Mouse (Mus musculus) gonadal fat pad, adult 2 months (tissue): Measurements from ENCODE around the gene Olfr1156. TPM values are rescaled to one million over a fixed set of nuclear protein-coding genes. Genes with fewer than 3 reads are reported as not detected.

Source experiments
- DNase-seq: peaks from one replicate; pipeline ENCODE4 v3.0.0-alpha.2; 2012; ENCODE audit warnings: low read depth
- polyA plus RNA-seq: library from polyadenylated mRNA; depleted of rRNA; stranded (reverse); fragments of >200 nt; gene quantifications from 2 replicates; pipeline ENCODE4 v1.2.3, GENCODE M21; 2012; rRNA removed

The Olfr1156 gene
- not detected in 2 replicates for polyA plus RNA-seq

DNA sequence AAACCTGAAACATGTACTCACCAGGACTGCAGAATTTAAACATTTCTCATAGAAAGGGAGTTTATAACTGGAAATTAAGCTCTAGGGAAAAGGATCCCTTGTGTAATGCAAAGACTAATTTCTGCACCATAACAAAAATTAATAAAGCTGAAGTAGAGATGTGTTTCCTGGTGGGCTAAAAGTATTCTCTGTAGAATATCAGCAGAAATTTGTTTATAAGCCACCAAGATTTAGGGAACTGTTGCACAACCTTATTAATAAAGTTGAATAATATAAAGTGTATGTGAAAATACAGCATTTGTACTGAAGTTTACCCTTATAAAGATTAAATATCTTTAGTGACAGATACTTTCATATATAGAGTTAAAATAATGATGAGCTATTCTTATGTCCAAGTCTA lies at the start of gene Olfr1156:
TSS of gene Olfr1156 (minus strand) at position 101 of the 400 bp plus-strand sequence.
- DNase-seq: no peak

DNA sequence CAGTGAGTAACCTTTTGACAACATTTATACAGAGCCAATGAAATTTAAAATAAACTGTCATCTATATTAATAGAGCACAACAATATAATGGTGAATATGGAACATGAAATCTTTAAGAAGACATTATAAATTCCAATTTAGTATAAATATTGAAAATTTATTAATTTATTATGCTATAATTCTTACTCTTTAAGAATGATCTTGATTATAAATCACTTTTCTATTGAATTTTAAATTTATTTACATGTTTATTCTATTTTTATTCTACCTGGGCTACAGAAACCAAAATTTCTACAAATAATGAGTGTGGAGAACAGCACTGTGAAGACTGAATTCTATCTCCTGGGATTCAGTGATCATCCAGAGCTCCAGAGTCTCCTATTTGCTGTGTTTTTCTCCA lies 36.9 kb upstream of the Olfr1156 start, which contains the start of gene Olfr1158:
TSS of gene Olfr1158 (plus strand) at position 301 of the 400 bp plus-strand sequence.
- no peak for DNase-seq

DNA sequence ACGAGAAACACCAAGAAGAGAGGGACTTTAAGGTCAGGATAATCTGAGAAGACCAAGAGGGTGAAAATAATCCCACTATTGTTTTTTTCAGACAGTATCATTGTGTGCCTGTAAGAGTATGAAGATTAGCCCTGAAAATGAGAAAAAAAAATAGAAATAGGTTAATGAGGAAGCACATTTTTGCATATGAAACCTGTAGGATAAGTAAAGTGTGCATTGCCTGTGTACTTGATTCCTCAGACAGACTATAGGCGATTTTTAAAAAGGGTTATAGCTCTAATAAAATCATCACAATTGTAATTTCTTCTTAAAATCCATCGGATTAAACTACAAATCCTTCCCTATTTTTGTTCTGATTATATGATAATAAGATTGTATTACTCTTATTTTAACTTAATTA lies 21.7 kb upstream of the Olfr1156 start, which contains the start of gene Olfr74:
TSS of gene Olfr74 (minus strand) at position 101 of the 400 bp plus-strand sequence.
- DNase-seq: no peak

DNA sequence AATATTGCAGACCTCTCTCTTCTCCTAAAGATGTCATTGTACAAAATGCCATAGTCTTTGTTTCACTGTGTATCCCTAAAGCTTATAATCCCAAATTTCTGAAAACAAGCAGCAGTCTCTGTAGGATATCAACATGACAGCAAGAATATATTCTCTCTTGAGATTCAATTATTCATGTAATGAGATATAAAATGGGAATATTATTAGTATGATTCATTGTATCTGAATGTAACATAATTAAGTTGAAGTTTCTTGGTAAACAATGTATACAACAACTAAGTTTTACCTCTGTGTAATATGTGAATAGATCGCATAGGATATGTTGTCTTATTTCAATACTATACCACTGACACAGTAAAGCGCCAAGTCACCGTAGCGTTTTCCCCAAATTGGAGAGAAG lies 15.3 kb upstream of the Olfr1156 start, which contains the start of gene Olfr1157:
TSS of gene Olfr1157 (minus strand) at position 101 of the 400 bp plus-strand sequence.
- DNase-seq: no peak

DNA sequence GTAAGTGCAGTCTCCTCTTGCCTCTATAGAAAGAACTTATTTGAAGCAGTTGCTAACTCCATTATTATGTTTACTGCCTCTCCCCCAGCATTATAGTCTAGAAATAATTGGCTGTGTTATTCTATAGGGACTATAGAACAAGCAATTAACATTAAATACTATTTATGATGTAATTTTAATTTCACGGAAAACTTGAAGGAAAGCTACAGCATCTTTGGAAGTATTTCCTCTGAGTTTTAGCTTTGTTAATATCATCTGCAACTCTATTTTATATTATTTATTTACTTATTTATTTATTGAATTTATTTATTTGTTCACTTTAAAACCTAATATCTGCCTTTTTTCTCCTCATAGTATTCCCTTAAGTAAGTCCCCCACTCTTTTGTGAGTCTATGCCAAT lies 7.9 kb downstream of the Olfr1156 start, which contains the start of gene Olfr1155:
TSS of gene Olfr1155 (minus strand) at position 101 of the 400 bp plus-strand sequence.
- no peak for DNase-seq

DNA sequence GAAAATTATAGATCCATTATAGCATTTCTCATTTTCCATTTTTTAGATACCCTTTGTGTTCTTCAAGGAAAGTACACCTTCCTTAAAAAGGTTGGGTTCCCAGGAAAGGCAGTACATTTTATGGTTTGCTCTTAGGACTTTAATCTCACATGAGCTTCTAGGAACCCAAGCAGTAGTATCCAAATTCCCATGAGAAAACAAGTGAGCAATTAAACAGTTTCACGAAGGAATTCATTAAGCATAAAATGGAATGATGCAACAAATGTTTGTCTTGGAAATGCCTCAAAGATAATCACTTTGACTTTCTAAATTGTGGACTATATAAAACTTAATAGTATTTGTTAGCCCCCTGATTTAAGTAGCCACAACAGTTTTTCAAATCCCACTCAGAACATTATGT lies 47.8 kb downstream of the Olfr1156 start, which contains the start of gene Olfr1154:
TSS of gene Olfr1154 (minus strand) at position 101 of the 400 bp plus-strand sequence.
- DNase-seq: no peak

Other genes starting within 250 kb of the Olfr1156 start
- gene Olfr1137, start 239.9 kb downstream of the Olfr1156 start, polyA plus RNA-seq: not detected in 2 replicates
- gene Olfr1138, start 213.1 kb downstream of the Olfr1156 start, polyA plus RNA-seq: not detected in 2 replicates
- gene Olfr1140, start 209.3 kb downstream of the Olfr1156 start, polyA plus RNA-seq: not detected in 2 replicates
- not detected in 2 replicates for gene Olfr1141, start 199.1 kb downstream of the Olfr1156 start, polyA plus RNA-seq
- not detected in 2 replicates for gene Olfr152, start 173.6 kb downstream of the Olfr1156 start, polyA plus RNA-seq
- gene Olfr1143, start 152.5 kb downstream of the Olfr1156 start, polyA plus RNA-seq: not detected in 2 replicates
- not detected in 2 replicates for gene Olfr1145, start 143.3 kb downstream of the Olfr1156 start, polyA plus RNA-seq
- not detected in 2 replicates for gene Olfr1148, start 122.6 kb downstream of the Olfr1156 start, polyA plus RNA-seq
- not detected in 2 replicates for gene Olfr1150-ps1, start 109.1 kb downstream of the Olfr1156 start, polyA plus RNA-seq
- not detected in 2 replicates for gene Olfr1151, start 97.2 kb downstream of the Olfr1156 start, polyA plus RNA-seq
- gene Olfr1152, start 86.6 kb downstream of the Olfr1156 start, polyA plus RNA-seq: not detected in 2 replicates
- gene Olfr1153, start 58.1 kb downstream of the Olfr1156 start, polyA plus RNA-seq: not detected in 2 replicates
- not detected in 2 replicates for gene Olfr1154, start 47.9 kb downstream of the Olfr1156 start, polyA plus RNA-seq
- not detected in 2 replicates for gene Olfr1155, start 8.0 kb downstream of the Olfr1156 start, polyA plus RNA-seq
- gene Olfr1157, start 15.2 kb upstream of the Olfr1156 start, polyA plus RNA-seq: not detected in 2 replicates
- not detected in 2 replicates for gene Olfr74, start 21.6 kb upstream of the Olfr1156 start, polyA plus RNA-seq
- not detected in 2 replicates for gene Olfr1158, start 37.0 kb upstream of the Olfr1156 start, polyA plus RNA-seq
- not detected in 2 replicates for gene Olfr1160, start 55.2 kb upstream of the Olfr1156 start, polyA plus RNA-seq
- not detected in 2 replicates for gene Olfr1161, start 69.7 kb upstream of the Olfr1156 start, polyA plus RNA-seq
- not detected in 2 replicates for gene Olfr73, start 84.6 kb upstream of the Olfr1156 start, polyA plus RNA-seq
- not detected in 2 replicates for gene Olfr1162, start 98.0 kb upstream of the Olfr1156 start, polyA plus RNA-seq
- not detected in 2 replicates for gene Olfr1163, start 118.7 kb upstream of the Olfr1156 start, polyA plus RNA-seq
- gene Olfr1164, start 140.9 kb upstream of the Olfr1156 start, polyA plus RNA-seq: not detected in 2 replicates
- gene Olfr1166, start 175.2 kb upstream of the Olfr1156 start, polyA plus RNA-seq: not detected in 2 replicates
- not detected in 2 replicates for gene Olfr1167, start 202.1 kb upstream of the Olfr1156 start, polyA plus RNA-seq
- not detected in 2 replicates for gene Olfr1168, start 228.8 kb upstream of the Olfr1156 start, polyA plus RNA-seq